Mouse (Mus musculus) left cerebral cortex, postnatal 14 days (tissue): Measurements from ENCODE around the gene Ipo9. TPM values are rescaled to one million over a fixed set of nuclear protein-coding genes. Genes with fewer than 3 reads are reported as not detected.
"Not testable (repeated sequence)": the region's sequence is repeated elsewhere in the genome, so short reads cannot be mapped to it uniquely, and the experiment has no call there.

Experiments
- DNase-seq, 2 experiments: peaks; one replicate each; pipeline ENCODE4 v3.0.0; 2021 to 2022; ENCODE audit warnings: low spot score in 2 of 2, mixed read lengths in 1 of 2
- intact Hi-C: fragments of 180-260 bp; cut with DNase I; formaldehyde crosslinking; loops from one replicate; pipeline ENCODE4 v1.15.1; 2025
- total RNA-seq, 2 experiments: library from RNA; stranded (reverse); gene quantifications; 2 replicates each; pipeline ENCODE4 v1.2.3; 2021

Ipo9 gene
- total RNA-seq, 2 experiments from 2014 or later, result 157 to 162 TPM

DNA sequence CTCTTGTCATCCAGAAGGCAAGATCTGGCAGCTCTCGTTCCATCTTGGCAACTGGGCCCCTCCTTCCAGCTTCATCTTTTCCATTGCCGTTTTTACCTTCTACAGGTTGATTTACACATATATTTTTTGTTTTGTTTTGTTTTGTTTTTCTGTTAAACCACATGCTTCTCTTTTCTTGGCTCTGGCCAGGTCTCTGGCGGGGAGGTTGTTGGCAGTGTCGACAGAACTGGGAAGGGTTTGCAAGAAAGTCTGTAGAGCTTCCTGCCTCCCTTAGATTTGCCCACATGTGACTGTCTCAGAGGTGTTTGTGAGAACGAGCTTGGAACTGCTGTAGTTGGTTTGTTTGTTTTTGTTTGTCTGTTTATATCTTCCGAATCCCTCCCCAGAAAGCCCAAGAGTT is 10.7 kb upstream of the Ipo9 start:
- no peak for DNase-seq
- intact Hi-C loops, result no loop called here

- DNase-seq, result peak in 1 of 2 experiments; percentile 32
- intact Hi-C loops, result no loop called here
These were observed 8.5 kb upstream of the Ipo9 start for GRCm38 (mm10) chr1:135438801-135439200.

DNA sequence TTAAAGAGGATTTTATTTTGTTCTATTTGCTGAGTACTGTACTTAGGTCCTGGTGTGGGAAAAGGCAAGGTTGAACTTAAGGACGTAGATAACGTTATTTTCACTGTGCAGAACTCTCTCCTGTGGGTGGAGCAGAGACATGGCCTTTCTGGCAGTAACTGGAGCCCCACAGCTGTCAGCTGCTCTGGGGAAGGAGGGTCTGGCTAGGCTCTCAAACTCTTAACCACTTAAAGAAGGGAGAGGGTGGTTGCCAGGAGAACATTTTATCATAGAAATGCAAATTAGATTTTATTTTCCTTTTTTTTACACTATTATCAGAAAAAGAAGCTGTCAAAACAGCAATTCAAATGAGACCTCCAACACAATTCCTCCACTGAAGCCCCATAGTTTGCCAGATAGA is 5.5 kb upstream of the Ipo9 start:
- intact Hi-C loops, result no loop called here
- DNase-seq, result no peak

DNA sequence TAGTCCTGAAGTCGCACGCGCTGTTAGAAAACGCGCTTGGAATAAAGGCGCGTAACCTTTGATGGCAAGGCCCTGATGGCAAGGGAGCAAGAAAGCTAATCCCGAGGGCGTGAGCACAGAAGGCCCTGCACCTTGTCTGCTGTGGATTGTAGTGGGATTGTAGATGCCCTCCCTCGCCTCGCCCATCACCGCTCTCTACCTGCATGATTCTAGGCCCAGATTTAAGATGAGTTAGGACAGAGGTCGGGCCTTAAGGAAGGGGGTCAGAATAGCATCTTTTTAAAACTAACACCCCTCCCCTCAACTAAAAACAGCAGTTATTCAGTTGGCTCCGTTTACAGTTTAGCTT is 344 bp upstream of the Ipo9 start:
- intact Hi-C loops, result no loop called here

GRCm38 (mm10) chr1:135427390-135427789 is 2.9 kb downstream of the Ipo9 start:
- no peak for DNase-seq
- intact Hi-C loops, result no loop called here

More for the DNA sequence above, 344 bp upstream of the Ipo9 start:
- no peak for DNase-seq

- intact Hi-C loops, result no loop called here
- no peak for DNase-seq
These were observed 3.7 kb downstream of the Ipo9 start for GRCm38 (mm10) chr1:135426645-135427044.

- intact Hi-C loops, result no loop called here
These were observed 7.5 kb downstream of the Ipo9 start for GRCm38 (mm10) chr1:135422772-135423171.

DNA sequence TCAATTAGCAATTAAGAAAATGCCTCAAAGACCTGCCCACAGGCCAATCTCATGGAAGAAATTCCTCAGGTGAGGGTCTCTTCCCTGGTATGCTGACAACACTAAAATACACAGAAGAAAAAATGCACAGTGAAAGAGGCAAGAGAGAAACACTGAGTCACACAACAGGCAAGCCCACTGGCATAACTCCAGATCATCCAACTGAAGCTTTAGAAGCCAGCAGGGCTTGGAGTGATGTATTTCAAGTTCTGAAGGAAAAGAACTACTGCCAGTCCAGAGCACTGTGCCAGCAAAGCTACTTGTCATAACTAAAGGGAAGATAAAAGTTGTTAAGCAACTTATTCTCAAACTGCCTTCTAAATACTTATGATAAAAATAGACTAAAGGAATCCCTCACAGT is 16.3 kb downstream of the Ipo9 start:
- DNase-seq, result peak; percentile 53 to 58
- intact Hi-C loops, result no loop called here

More at GRCm38 (mm10) chr1:135422772-135423171, 7.5 kb downstream of the Ipo9 start:
- no peak for DNase-seq

DNA sequence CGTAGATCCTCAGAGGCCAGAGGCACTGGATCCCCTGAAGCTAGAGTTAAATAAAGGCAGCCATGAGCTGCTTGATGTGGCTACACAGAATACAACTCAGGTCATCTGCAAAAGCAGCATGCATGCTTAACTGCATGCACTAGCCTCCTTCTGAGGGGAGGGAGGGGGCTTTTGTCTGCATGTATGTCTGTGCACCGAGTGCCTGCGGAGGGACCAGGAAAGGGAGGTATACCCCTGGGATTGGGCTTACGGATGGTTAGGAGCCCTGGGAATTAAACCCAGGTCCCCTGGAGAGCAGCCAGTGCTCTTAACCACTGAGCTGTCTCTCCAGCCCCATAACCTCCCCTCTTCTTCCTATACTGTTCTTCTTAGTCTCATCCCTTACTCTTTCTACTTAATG is 18.2 kb downstream of the Ipo9 start:
- no peak for DNase-seq
- intact Hi-C loops, result no loop called here

- intact Hi-C loops, result no loop called here
- DNase-seq, result peak; percentile 49 to 62
These were observed 19.3 kb downstream of the Ipo9 start for GRCm38 (mm10) chr1:135410967-135411366.

DNA sequence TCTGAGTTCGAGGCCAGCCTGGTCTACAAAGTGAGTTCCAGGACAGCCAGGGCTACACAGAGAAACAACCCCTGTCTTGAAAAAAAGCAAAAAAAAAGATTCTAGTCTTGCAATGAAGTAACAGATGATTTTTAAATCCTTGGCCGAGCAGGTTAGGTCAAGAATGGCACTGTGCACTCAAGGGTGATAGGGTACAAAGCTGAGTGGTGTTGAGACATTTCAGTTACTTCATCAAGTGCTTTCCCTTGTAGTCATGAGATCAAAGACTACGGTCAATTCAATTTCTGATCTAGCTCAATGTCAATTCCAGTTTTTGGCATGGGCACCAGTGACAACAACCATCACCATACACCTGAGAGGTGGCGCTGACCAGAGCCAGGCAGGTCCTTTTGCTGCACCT is 21.3 kb downstream of the Ipo9 start:
- DNase-seq, result no peak
- intact Hi-C loops, result no loop called here

GRCm38 (mm10) chr1:135405356-135405755 is 24.9 kb downstream of the Ipo9 start:
- no peak for DNase-seq
- intact Hi-C loops, result no loop called here

DNA sequence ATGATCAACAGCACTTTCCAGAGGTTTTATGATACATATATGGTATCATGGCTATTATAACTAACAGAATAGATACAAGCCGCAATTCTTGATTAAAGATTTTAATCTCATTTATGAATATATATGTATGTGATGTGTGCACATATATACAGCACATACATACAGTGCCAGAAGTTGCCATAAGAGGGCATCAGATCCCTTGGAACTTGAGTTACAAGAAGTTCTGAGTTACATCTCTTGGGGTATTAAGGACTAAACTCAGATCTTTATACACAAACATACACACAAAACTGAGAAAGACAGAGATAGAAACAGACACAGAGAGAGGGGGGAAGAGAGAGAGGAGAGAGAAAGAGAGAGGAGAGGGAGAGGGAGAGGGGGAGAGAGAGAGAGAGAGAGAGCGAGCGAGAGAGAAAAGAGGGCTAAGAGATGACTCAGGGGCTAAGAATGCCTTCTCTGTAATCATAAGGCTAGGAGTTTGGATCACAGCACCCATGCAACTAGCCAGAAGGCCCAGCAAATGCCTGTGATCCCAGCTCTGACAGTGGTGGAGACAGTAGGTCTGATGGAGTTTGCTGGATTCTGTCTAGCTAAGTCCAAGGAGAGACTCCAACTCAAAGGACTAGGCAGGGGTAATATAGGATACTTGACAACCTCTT is 28.7 kb downstream of the Ipo9 start:
- no peak for DNase-seq
- intact Hi-C loops, result loop anchor here (5.0 kb wide), 1 partner anchor 51 kb away; no protein-coding TSS in a partner anchor

DNA sequence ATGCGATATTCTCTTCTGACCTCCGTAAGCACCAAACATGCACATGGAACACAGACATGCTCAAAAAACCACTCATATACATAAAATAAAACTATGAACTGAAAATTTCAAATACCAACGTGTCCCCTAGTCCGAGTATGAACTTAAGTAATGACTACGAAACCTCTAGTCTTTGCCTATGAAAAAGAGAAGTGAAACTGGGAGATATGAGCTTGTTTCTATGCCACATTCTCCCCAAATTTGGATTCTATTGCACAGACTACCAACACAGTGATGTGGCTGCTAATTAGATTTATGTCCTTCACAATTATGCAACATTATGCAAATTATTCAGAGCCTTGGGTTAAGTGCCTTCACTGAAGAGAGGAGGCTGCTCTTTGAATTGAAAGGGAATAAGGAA is 30.8 kb downstream of the Ipo9 start:
- intact Hi-C loops, result no loop called here
- no peak for DNase-seq

DNA sequence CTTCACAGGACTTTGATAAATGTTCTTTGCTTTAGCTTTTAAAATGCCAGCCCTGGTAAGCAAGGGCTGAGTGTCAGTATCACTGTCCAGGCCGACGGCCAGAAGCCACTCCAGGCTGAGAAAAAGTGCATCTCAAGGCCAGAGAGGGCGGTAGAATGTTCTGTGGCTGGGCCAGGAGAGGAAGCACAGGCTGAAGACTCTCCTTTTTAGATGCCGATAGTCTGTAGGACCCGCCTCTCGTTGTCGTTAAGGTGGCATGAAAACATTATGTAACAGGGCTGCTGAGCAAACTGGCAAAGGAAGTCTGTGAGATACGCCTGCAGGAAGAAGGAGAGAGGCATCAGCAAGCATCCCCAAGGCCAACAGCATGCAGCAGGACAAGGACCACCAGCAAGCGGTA is 45.1 kb downstream of the Ipo9 start:
- no peak for DNase-seq
- intact Hi-C loops, result no loop called here

DNA sequence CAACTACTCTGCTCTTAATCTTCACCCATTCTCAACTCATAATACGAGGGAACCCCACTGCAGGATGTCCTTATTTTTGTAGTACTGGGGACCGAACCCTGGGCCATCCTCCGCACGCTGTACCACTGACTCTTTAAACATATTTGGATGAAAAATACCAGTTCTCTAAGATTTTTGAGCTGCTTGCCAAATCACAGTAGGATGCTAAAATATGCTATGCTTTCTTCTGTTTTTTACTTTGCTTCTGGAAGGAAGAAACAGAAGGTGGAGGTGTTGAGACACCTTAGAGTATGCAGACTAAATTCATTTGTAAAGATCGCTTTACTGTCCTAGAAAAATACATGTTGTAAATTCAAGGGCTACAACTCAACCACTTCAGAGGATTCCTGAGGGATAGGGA is 46.1 kb downstream of the Ipo9 start:
- DNase-seq, result no peak
- intact Hi-C loops, result no loop called here

DNA sequence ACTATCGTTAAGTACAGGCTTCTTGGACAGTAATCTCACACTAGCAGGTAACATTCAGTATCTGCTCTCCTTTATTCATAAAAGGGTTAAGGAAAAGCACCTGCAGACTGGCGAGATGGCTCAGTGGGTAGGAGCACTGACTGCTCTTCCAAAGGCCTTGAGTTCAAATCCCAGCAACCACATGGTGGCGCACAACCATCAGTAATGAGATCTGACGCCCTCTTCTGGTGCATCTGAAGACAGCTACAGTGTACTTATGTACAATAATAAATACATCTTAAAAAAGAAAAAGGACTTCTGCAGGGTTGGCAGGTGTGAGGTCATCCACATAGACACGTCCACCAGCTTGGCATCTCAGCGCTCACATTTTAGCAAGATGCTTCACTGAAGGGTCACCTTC is 48.7 kb downstream of the Ipo9 start:
- intact Hi-C loops, DNase-seq: not testable (repeated sequence)

- intact Hi-C loops, result no loop called here
- peak in 1 of 2 experiments; percentile 61 for DNase-seq
These were observed 50.0 kb downstream of the Ipo9 start for GRCm38 (mm10) chr1:135380071-135380991.

DNA sequence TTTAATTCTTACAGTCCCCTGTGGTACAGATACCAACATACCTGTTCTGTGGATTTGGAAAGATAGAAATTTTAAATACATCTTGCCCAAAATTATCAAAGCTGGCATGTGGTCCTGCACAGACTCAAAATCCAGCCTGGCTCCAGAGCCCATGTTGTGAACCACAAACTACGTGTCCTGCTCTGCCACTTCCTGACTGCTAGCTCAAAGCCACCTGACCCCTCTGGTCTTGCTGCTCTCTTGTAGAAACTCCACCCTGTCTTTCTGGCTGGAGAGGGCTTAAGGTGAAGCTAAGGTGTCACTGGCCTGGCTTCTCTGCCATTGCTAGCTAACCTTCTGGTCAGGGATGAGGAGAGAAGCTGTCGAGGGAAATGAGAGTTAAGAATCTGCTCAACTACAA is 51.3 kb downstream of the Ipo9 start:
- DNase-seq, result no peak
- intact Hi-C loops, result no loop called here

- DNase-seq, result peak; percentile 51 to 75
- intact Hi-C loops, result no loop called here
These were observed 51.7 kb downstream of the Ipo9 start for GRCm38 (mm10) chr1:135378576-135378975.
